Mouse (Mus musculus) 416B (cell line): Measurements from ENCODE around the gene Npepps.
"Not testable (repeated sequence)": the region's sequence is repeated elsewhere in the genome, so short reads cannot be mapped to it uniquely, and the experiment has no call there.

Experiments
- DNase-seq: peaks from one replicate; pipeline ENCODE4 v3.0.0; 2011; ENCODE audit warnings: low read depth

Gene Npepps

GRCm38 (mm10) chr11:97280216-97280861 lies at the start of gene Npepps:
Npepps (minus strand) TSS chr11:97280638.
- DNase-seq = peak; percentile 58

GRCm38 (mm10) chr11:97328148-97328547 lies 47.7 kb upstream of the Npepps start:
- peak; percentile 65 for DNase-seq

DNA sequence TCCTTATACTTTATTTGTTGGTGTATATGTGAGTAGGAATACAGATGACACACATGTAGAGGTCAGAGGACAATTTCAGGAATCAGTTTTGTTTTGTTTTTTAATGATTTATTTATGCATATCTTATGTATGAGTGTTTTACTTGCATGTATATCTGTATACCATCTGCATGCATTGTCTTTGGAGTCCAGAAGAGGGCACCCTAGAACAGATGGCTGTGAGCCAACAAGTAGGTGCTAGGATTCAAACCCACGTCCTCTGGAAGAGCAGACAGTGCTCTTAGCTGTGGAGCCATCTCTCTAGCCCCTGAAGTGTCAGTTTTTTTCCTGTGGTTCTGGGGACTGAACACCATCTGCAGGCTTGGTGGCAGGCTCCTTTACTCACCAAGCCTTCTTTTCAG lies 44.8 kb upstream of the Npepps start:
- peak; percentile 45 for DNase-seq

GRCm38 (mm10) chr11:97321894-97322600 lies 41.6 kb upstream of the Npepps start:
- not testable (repeated sequence) for DNase-seq

DNA sequence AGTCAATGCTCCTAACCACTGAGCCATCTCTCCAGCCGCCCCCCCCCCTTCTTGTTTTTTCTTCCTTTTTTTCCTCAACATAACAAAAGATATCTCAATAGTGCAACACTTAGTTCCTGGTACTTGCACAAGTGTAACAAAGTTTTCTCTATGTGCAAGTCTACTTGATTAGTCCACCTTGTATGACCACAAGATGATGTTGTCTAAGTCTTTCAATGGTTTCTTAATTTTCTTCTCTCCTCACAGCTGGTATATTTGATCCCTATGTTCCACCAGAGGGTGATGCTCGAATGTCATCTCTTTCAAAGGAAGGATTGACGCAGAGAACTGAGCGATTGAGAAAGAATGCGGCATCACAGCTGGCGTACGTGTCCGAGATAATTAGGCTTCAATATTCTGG lies 40.8 kb upstream of the Npepps start:
- no peak for DNase-seq

DNA sequence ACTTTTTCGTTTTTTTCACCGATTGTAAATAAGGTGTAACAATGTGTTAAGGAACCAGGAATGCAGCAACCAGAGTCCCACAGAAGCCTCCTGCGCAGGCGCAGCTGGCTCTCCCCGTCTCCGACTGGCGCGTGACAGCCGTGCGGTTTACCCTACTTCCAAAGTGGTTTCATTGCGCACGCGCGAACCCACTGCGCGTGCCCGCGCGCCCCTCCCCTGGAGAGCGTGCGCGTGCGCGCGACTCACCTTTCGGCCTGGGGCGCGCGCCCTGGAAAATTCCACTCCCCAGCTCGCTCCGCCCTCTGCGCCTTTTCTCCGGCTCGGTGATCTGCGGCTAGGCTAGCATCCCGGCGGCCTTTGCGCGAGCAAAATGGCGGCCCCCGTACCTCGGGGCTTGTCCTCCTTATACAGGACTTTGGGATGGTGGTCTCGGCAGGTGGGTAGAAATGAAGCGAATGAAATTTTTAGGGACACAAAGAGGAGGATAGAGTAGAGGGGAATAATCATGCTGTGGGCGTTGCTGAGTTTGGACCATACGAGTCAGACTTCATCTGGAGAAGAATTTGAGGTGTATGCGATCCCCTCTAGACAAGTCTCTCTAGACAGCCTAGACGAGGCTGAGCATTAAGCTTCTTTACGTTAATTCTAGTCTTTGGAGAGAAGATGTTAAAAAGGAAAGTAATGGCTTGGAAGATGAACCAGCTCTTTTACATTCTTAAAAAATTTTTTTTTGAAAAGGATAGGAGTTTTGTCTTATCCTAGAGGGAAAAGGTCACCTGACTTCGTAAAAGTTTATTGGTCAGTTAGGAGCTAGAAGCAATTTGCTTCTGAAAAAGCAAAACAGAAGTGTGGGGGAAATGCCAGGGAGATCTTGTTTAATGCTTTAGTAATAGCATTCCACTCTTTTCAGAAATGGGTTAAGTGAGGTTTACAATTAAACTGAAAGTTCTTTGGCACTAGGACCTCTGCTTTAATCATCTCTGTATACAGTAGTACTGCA lies 35.4 kb upstream of the Npepps start, which contains the start of gene Mrpl45:
Mrpl45 (plus strand) TSS at position 213 of the 1,000 bp plus-strand sequence.
- DNase-seq = peak; percentile 97

DNA sequence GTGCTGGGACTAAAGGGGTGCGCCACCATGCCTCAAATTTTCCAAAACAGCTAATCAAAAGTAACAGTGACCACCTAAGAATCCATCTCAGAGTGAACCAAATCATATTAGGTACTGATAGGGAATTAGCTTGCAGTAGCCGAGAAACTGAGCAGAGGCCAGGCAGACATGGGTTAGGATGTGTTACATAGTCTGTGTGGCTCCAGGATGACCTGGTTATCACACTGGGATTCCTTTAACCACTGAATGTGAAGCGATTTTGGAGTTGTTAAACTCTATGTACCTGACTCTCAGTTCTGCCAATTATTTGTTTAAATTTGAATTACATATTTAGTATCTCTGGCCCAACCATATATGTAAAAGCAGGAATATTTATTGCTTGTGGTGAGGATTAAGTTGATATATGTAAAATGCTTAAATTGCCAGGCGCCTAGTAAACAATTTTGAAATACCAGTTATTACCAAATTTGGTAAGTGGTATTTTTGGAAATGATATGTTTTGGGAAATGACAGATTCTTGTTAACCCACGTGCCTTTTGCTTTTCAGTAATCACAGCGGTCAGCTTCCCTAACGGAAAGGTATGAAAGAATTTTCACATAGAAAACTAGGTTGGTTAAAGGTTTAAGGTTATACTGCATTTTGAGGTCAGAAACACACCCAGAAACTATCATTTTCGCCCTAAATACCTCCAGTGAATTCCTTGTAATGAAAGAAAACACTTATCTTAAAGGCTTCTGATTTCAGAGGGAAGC lies 34.5 kb upstream of the Npepps start:
- DNase-seq = no peak

DNA sequence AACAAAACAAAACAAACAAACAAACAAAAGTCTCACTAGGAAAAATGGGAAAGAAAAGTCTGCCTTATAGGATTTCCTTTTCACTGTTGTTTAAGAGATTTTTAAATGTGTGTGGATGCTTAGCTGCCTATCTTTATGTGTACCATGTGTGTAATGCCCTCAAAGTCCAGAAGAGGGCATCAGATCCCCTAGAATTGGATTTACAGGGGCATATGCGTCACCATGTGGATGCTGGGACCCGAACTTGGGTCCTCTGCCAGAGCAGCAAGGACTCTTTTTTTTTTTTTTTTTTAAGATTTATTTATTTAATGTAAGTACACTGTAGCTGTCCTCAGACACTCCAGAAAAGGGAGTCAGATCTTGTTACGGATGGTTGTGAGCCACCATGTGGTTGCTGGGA lies 33.7 kb upstream of the Npepps start:
- DNase-seq = peak; percentile 65

DNA sequence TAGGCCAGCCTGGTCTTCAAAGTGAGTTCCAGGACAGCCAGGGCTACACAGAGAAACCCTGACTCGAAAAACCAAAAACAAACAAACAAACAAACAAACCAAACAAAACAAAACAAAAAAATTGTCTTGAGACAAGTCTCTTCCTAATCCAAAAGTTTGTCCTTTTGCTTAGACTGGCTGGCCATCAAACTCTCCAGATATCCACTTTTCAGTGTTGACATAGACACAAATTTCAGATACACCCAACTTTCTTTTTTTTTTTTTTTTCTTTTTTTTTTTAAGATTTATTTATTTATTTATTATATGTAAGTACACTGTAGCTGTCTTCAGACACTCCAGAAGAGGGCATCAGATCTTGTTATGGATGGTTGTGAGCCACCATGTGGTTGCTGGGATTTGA lies 32.4 kb upstream of the Npepps start:
- not testable (repeated sequence) for DNase-seq

DNA sequence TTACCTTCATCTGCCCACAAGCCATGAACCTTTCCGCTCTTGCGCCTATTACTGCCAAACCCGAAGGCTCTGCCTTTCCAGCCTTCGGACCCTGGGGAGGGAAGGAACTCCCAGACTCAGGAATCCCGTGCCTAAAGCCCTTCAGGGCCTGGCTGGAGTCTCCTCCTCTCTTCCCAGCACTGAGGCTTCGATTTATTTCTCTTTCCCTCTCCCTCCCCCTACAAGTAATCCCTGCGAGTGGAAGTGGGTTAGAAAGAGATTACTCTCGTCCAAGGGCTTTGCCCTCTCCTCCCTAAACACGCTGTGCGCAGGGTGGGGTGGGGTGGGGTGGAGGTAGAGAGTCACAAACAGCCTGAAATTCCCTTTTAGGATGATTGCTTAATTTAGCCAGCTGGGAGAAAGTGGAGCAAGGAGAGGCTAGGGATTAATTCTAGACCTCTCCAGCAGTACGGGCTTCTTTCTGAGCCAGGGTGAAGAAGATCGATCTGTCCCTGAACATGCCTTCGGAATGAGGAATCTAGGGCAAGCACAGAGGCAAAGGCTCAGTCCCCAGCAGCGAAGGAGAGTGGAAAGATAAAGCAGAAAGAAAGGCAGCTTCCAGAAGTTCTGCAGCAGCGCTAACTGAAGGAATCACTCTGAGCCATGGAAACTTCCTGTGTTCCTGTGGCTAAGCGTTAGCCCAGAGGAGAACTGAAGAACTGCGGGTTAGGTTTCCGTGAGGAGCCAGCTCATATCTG lies 30.6 kb upstream of the Npepps start:
- DNase-seq = no peak

DNA sequence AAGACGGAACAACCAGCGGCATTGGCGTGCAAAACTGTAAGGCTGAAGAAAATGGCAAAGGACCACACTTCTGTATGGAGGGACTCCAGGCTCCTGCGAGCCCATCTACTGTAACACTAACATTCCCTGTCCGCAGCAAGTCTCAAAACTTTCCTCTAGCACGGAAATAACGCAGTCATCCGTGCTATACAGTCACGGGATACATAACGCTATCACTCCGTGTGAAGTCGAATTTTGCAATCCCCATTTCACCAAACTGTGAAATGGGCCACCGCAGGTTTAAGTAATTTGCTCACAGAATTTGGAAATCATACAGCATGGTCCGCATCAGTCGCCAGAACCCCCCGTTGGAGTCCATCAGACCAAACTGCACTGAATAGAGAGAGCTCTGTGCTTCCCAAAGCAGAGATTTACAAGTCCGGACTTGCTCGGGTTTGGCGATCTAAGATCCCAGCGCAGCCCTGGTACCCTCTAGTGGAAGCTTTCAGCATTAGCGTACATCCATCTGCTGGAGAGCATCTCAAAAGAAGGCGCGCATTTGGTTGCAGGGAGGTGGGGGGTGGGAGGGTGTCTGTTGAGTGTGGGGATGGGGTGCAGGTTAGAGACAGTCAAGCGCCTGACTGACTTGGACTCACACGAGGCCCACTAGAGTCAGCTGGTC lies 29.6 kb upstream of the Npepps start:
- peak; percentile 93 for DNase-seq

DNA sequence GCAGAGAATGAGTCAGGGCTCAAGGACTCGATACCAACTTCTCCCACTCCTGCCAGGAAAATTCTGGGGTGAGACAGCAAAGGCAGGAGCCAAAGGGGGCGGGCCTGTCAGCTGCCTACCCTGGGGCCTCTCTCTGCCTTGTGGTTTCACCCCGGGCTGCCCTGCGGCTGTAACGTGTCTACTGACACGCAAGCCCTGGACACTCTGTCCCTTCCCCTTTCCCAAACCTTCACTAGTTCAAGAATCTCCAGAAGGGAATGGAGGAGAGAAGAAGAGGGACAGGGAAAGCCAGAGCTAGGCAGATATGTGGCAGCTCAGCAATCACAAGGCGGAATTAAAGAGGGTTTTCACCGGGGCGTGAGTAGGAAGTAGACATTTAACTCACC lies 29.0 kb upstream of the Npepps start:
- peak; percentile 74 for DNase-seq

GRCm38 (mm10) chr11:97308806-97309450 lies 28.5 kb upstream of the Npepps start:
- DNase-seq = peak; percentile 74

GRCm38 (mm10) chr11:97307294-97308069 lies 27.0 kb upstream of the Npepps start:
- no peak for DNase-seq

GRCm38 (mm10) chr11:97304631-97305030 lies 24.2 kb upstream of the Npepps start:
- no peak for DNase-seq

DNA sequence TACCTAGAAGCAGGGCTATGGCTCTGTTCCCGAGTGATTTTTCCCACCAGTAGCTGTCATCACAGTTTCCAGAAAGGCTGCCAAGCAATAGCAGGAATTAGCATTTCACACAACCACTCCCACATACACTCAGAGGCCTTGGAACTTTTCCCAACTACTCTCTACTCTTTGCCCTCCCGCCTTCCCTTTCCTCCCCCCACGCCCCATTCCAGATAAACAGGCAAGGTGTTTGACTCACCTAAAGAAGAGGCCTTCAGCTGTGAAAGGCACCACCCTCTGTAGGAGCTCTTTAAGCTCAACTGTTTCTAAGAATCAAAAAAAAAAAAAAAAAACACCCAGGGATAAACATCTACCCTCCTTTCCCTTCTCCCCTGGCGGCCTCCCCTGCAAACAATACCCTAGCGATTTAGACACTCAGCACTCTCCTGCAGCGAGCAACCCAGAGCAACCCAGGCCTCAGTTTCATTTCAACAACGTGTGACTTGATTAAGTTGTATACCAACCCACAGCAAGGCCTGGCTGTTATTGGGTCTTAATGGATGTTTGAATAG lies 21.9 kb upstream of the Npepps start:
- no peak for DNase-seq

GRCm38 (mm10) chr11:97301406-97301805 lies 21.0 kb upstream of the Npepps start:
- no peak for DNase-seq

- no peak for DNase-seq
Observed at GRCm38 (mm10) chr11:97299939-97300338, 19.5 kb upstream of the Npepps start.

- no peak for DNase-seq
Observed at GRCm38 (mm10) chr11:97296542-97296941, 16.1 kb upstream of the Npepps start.
